Mouse (Mus musculus) stomach, postnatal 0 days (tissue): ENCODE data around the gene Kcnma1.

Experiments
- CTCF ChIP-seq: IDR thresholded peaks from 2 replicates; pipeline ENCODE4 v1.5.1; 2016; ENCODE audit warnings: antibody characterized with exemption, low read depth, mild to moderate bottlenecking, moderate library complexity
- EP300 ChIP-seq: optimal IDR thresholded peaks from 2 replicates; pipeline ENCODE3; 2016; ENCODE audit warnings: antibody characterized with exemption

DNA sequence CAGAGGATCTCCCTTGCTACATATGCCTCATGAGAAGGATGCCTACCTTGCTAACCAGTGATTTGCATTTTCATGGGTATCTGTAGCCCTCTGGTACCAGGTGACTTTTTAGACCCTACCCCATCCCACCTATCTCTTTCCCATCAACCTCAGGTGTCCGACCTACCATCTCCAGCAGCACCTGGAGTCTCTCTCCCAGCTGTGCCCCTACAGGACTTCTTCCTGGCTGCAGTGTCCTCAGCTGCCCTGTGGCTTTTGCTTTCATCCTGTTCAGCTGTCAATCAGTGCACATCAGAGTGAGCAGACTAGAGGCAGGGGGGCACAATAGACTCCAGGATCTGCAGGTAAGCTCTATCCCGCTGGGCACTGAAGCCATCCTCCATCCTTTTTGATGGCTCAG is 37.5 kb upstream of the Kcnma1 start:
- TF ChIP-seq CTCF (no peak), EP300 (no peak)
